Mouse (Mus musculus): ENCODE measurements around the gene Syt1.

DNA sequence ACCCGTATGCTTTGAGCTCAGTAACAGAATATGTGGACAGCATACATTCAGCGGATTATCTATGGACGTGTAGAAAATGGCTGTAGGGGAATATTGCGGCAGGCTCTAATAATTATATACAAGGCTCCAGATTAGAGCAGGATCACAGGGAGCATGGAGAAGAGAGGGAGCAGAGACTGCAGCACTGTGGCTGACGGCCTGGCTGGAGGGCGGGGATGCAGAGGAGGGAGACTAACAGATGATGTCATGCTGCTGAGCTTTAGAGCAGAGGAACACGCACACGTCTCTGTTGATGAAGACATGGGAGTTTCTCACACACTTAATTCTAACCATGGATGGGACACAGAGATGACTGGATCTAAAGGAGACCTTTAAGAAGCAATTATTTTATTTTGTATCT lies 333.7 kb downstream of the Syt1 start:
- TF ChIP-seq ZC3H11A (IDR thresholded peaks at IDR 0.05; ENCODE audit: borderline replicate concordance, low read depth, low read length) (no peak), CHD2 (IDR thresholded peaks at IDR 0.05; ENCODE audit: low read depth, low read length) (no peak), HCFC1 (IDR thresholded peaks at IDR 0.05; ENCODE audit: borderline replicate concordance, insufficient read depth, low read length) (no peak), ZNF384 (IDR thresholded peaks at IDR 0.05; ENCODE audit: low read depth, low read length) (no peak), MAFK (IDR thresholded peaks at IDR 0.05; ENCODE audit: insufficient read depth, low read depth, low read length) (no peak)
